Comparison of ENCODE assay signal across 8 mouse cellular contexts in genomic region chr4:134930684-134931481, GRCm38 (mm10). TPM values are rescaled to one million over a fixed set of nuclear protein-coding genes. Genes with fewer than 3 reads are reported as not detected.
DNase-seq lines count a peak whose midpoint lies in the region; ATAC-seq and TF ChIP-seq lines count a peak whose summit lies in the region.

Gene Syf2, plus strand, starts transcription at chr4:134930898.

- H3K9ac ChIP-seq in MEL (ENCODE audit: control insufficient read depth, low read depth, low read length, poor library complexity, severe bottlenecking), result peak within 1 kb of the TSS; percentile 93
- H3K9ac ChIP-seq in lung, embryonic 16.5 days (ENCODE audit: low read length), result peak within 1 kb of the TSS; percentile 85

- peaks cover 26 to 28% of the 10 kb centered on the region in 2 experiments for H3K36me3 ChIP-seq in MEL (ENCODE audit: control insufficient read depth in 1 of 2, insufficient read depth in 2 of 2, low read length in 2 of 2)
- H3K36me3 ChIP-seq in lung, embryonic 16.5 days (ENCODE audit: control insufficient read depth, insufficient read depth, low read length), result peaks cover 41% of the 10 kb centered on the region

- H3K4me1 ChIP-seq in MEL (ENCODE audit: control insufficient read depth in 1 of 2, insufficient read depth in 2 of 2, low read length in 2 of 2), result peaks cover 3 to 6% of the 10 kb centered on the region in 2 experiments; a peak in 3 of 4 replicates
- H3K4me1 ChIP-seq in cerebellum, adult 2 months (ENCODE audit: control insufficient read depth, insufficient read depth, low read length), result no peaks in the 10 kb centered on the region; the same call in 1 of the 2 replicates
- peaks cover 12% of the 10 kb centered on the region for H3K4me1 ChIP-seq in lung, embryonic 16.5 days (replicated peaks; ENCODE audit: control insufficient read depth, insufficient read depth, low read length)

- peaks cover 17% of the 10 kb centered on the region for H3K79me2 ChIP-seq in MEL (ENCODE audit: control insufficient read depth, insufficient read depth, low read length, poor library complexity)

- peak; percentile 99 for DNase-seq in MEL (ENCODE audit: low read depth, low spot score)
- DNase-seq in cerebellum, adult 2 months, result peak; percentile 95 to 96
- DNase-seq in forelimb bud, embryonic 11.5 days (ENCODE audit: low read depth, low spot score), result peak; percentile 96
- DNase-seq in layer of hippocampus, adult 9-10 months (ENCODE audit: low spot score), result peak; percentile 85
- DNase-seq in ovary, postnatal 10 days (ENCODE audit: low spot score), result peak; percentile 86
- DNase-seq in thymus, postnatal 10 days (ENCODE audit: low spot score in 2 of 2), result peak; percentile 87 to 90

- WGBS in cerebellum, adult 2 months, result 1% methylated on average over 68 of the region's 68 CpGs
- WGBS in lung, embryonic 16.5 days, result under 1% methylated on average over 68 of the region's 68 CpGs

- H3K4me3 ChIP-seq in MEL (ENCODE audit: control insufficient read depth in 1 of 2, insufficient read depth in 1 of 2, low read depth in 2 of 2, low read length in 2 of 2), result peak within 1 kb of the TSS; percentile 71 to 77
- peak within 1 kb of the TSS; percentile 91 for H3K4me3 ChIP-seq in cerebellum, adult 2 months (replicated peaks; ENCODE audit: insufficient read depth, low read depth, low read length)
- peak within 1 kb of the TSS; percentile 89 for H3K4me3 ChIP-seq in lung, embryonic 16.5 days (ENCODE audit: low read length)

- peak in 1 of 2 experiments; percentile 48; a peak in 2 of 4 replicates for TF ChIP-seq EP300 in MEL (IDR thresholded peaks at IDR 0.05; ENCODE audit: low read depth in 1 of 2, low read length in 2 of 2)

- peak within 1 kb of the TSS; percentile 89 for H3K4me2 ChIP-seq in lung, embryonic 16.5 days (ENCODE audit: low read depth, low read length)

- TF ChIP-seq RAD21 in MEL (IDR thresholded peaks at IDR 0.05; ENCODE audit: low read depth, low read length), result no peak

- no peak for TF ChIP-seq CTCF in MEL (IDR thresholded peaks at IDR 0.05 in 2 of 3, conservative IDR thresholded peaks at IDR 0.05 in 1 of 3; ENCODE audit: control insufficient read depth in 1 of 3, insufficient read depth in 1 of 3, low read depth in 2 of 3, low read length in 3 of 3, poor library complexity in 1 of 3, severe bottlenecking in 1 of 3)
- no peak for TF ChIP-seq CTCF in cerebellum, adult 2 months (IDR thresholded peaks at IDR 0.05; ENCODE audit: borderline replicate concordance, insufficient read depth, low read depth, low read length)

- no peaks in the 10 kb centered on the region for H3K9me3 ChIP-seq in MEL (replicated peaks; ENCODE audit: insufficient read depth, low read length)
- no peaks in the 10 kb centered on the region for H3K9me3 ChIP-seq in lung, embryonic 16.5 days (ENCODE audit: control insufficient read depth, low read length)

- peak; percentile 65 to 88; a peak in 3 of 4 replicates for TF ChIP-seq POLR2A in MEL (IDR thresholded peaks at IDR 0.05; ENCODE audit: control insufficient read depth in 1 of 2, insufficient read depth in 1 of 2, low read depth in 1 of 2, low read length in 2 of 2, poor library complexity in 1 of 2)
- peak; percentile 73; the same call in 1 of the 2 replicates for TF ChIP-seq POLR2A in cerebellum, adult 2 months (IDR thresholded peaks at IDR 0.05; ENCODE audit: borderline replicate concordance, insufficient read depth, low read length)

- no peaks in the 10 kb centered on the region for H3K27me3 ChIP-seq in MEL (ENCODE audit: control insufficient read depth in 1 of 2, insufficient read depth in 2 of 2, low read length in 2 of 2)
- H3K27me3 ChIP-seq in cerebellum, adult 2 months (ENCODE audit: control insufficient read depth, insufficient read depth, low read length), result no peaks in the 10 kb centered on the region
- H3K27me3 ChIP-seq in lung, embryonic 16.5 days (ENCODE audit: control insufficient read depth, insufficient read depth, low read depth, low read length), result no peaks in the 10 kb centered on the region

- peak within 1 kb of the TSS; percentile 94 for H3K27ac ChIP-seq in MEL (ENCODE audit: control insufficient read depth, low read depth, low read length)
- peak within 1 kb of the TSS; percentile 83 for H3K27ac ChIP-seq in cerebellum, adult 2 months (ENCODE audit: insufficient read depth, low read length)
- H3K27ac ChIP-seq in lung, embryonic 16.5 days (ENCODE audit: low read length), result peak within 1 kb of the TSS; percentile 75

- peak; percentile 80 to 87 for ATAC-seq in hematopoietic stem cell, adult 5-6 weeks (replicated peaks in 1 of 2; ENCODE audit: insufficient read depth in 1 of 2, low FRiP score in 2 of 2, low TSS enrichment in 1 of 2, low read depth in 1 of 2, poor library complexity in 2 of 2, severe bottlenecking in 2 of 2)
- ATAC-seq in lung, embryonic 16.5 days (ENCODE audit: low read depth), result peak; percentile 95

TF ChIP-seq in MEL, 35 proteins besides CTCF, POLR2A, EP300 and RAD21:
- peak; percentile 66; the same call in 1 of the 2 replicates for TF ChIP-seq TCF12 (IDR thresholded peaks at IDR 0.05; ENCODE audit: low read depth, low read length)
- TF ChIP-seq GATA1 (IDR thresholded peaks at IDR 0.05; ENCODE audit: low read depth, low read length), result no peak
- TF ChIP-seq E2F4 (IDR thresholded peaks at IDR 0.05; ENCODE audit: borderline replicate concordance, low read depth, low read length), result no peak
- TF ChIP-seq UBTF (IDR thresholded peaks at IDR 0.05; ENCODE audit: borderline replicate concordance, insufficient read depth, low read depth, low read length), result 0 out of 2 replicates have a peak, but pooled peaks have one; percentile 56
- TF ChIP-seq MEF2A (IDR thresholded peaks at IDR 0.05; ENCODE audit: extremely low read depth, insufficient replicate concordance, low read depth, low read length, poor library complexity, severe bottlenecking), result no peak
- TF ChIP-seq HCFC1 (IDR thresholded peaks at IDR 0.05; ENCODE audit: low read depth, low read length), result peak; percentile 89
- TF ChIP-seq MYB (IDR thresholded peaks at IDR 0.05; ENCODE audit: low read depth, low read length), result no peak
- TF ChIP-seq BHLHE40 (IDR thresholded peaks at IDR 0.05; ENCODE audit: borderline replicate concordance, low read depth, low read length), result peak; percentile 32; the same call in 1 of the 2 replicates
- peak; percentile 97 for TF ChIP-seq ZMIZ1 (IDR thresholded peaks at IDR 0.05; ENCODE audit: low read depth, low read length)
- peak; percentile 93 for TF ChIP-seq ETS1 (IDR thresholded peaks at IDR 0.05; ENCODE audit: low read depth, low read length)
- TF ChIP-seq MAFK (IDR thresholded peaks at IDR 0.05; ENCODE audit: borderline replicate concordance, low read depth, low read length), result no peak
- no peak for TF ChIP-seq GABPA (IDR thresholded peaks at IDR 0.05; ENCODE audit: low read depth, low read length)
- TF ChIP-seq MYC (IDR thresholded peaks at IDR 0.05; ENCODE audit: low read depth, low read length), result no peak; the same call in 1 of the 2 replicates
- TF ChIP-seq ELF1 (IDR thresholded peaks at IDR 0.05; ENCODE audit: low read depth, low read length), result peak; percentile 98
- peak; percentile 98 for TF ChIP-seq SIN3A (IDR thresholded peaks at IDR 0.05; ENCODE audit: low read length)
- peak; percentile 88 for TF ChIP-seq NELFE (IDR thresholded peaks at IDR 0.05; ENCODE audit: low read depth, low read length)
- TF ChIP-seq ZKSCAN1 (IDR thresholded peaks at IDR 0.05; ENCODE audit: low read depth, low read length), result no peak
- 0 out of 2 replicates have a peak, but pooled peaks have one; percentile 36 for TF ChIP-seq RCOR1 (IDR thresholded peaks at IDR 0.05; ENCODE audit: low read depth, low read length)
- peak; percentile 73; the same call in 1 of the 2 replicates for TF ChIP-seq MAX (IDR thresholded peaks at IDR 0.05; ENCODE audit: low read length)
- TF ChIP-seq CHD1 (IDR thresholded peaks at IDR 0.05; ENCODE audit: low read depth, low read length), result no peak
- peak; percentile 85 for TF ChIP-seq NRF1 (IDR thresholded peaks at IDR 0.05; ENCODE audit: insufficient read depth, low read depth, low read length, poor library complexity, severe bottlenecking)
- no peak for TF ChIP-seq JUND (IDR thresholded peaks at IDR 0.05; ENCODE audit: low read depth, low read length)
- peak; percentile 63; the same call in 1 of the 2 replicates for TF ChIP-seq POLR2AphosphoS5 (IDR thresholded peaks at IDR 0.05; ENCODE audit: borderline replicate concordance, low read depth, low read length)
- peak; percentile 82 for TF ChIP-seq TBP (IDR thresholded peaks at IDR 0.05; ENCODE audit: low read depth, low read length)
- peak; percentile 83 for TF ChIP-seq MXI1 (IDR thresholded peaks at IDR 0.05; ENCODE audit: low read depth, low read length)
- TF ChIP-seq KAT2A (conservative IDR thresholded peaks at IDR 0.05; ENCODE audit: low read depth, low read length), result peak; percentile 51; the same call in 1 of the 2 replicates
- peak; percentile 69; the same call in 1 of the 2 replicates for TF ChIP-seq MAZ (IDR thresholded peaks at IDR 0.05; ENCODE audit: low read depth, low read length)
- no peak for TF ChIP-seq ZNF384 (IDR thresholded peaks at IDR 0.05; ENCODE audit: low read depth, low read length)
- TF ChIP-seq CHD2 (IDR thresholded peaks at IDR 0.05; ENCODE audit: low read length), result no peak
- TF ChIP-seq USF1 (IDR thresholded peaks at IDR 0.05; ENCODE audit: low read depth, low read length), result peak; percentile 48; the same call in 1 of the 2 replicates
- no peak for TF ChIP-seq USF2 (IDR thresholded peaks at IDR 0.05; ENCODE audit: borderline replicate concordance in 1 of 2, insufficient read depth in 1 of 2, low read depth in 1 of 2, low read length in 2 of 2)
- no peak for TF ChIP-seq ZC3H11A (IDR thresholded peaks at IDR 0.05; ENCODE audit: low read depth, low read length)
- peak; percentile 96 for TF ChIP-seq POLR2AphosphoS2 (IDR thresholded peaks at IDR 0.05; ENCODE audit: low read length)
- no peak for TF ChIP-seq SMC3 (IDR thresholded peaks at IDR 0.05; ENCODE audit: low read depth, low read length)
- no peak for TF ChIP-seq TAL1 (IDR thresholded peaks at IDR 0.05; ENCODE audit: low read length)

RNA-seq across cellular contexts. Expression of gene Syf2, which starts in this region (rescaled TPM):
- 94.1 and 103 TPM in 2 replicates for total RNA-seq in MEL (2012; rRNA removed)
- polyA plus RNA-seq in MEL (2012; ENCODE audit: insufficient read depth in 1 of 2, insufficient read length in 2 of 2, low read depth in 1 of 2, low replicate concordance in 2 of 2, missing spikeins in 1 of 2), result 100 to 1,000 TPM in 1 of 2 experiments, 10 to 100 TPM in 1; 94.6 to 165 TPM
- polyA plus RNA-seq in cerebellum, adult 2 months (2012; rRNA removed), result 95.4 and 99.7 TPM in 2 replicates
- 251 and 314 TPM in 2 replicates for total RNA-seq in hematopoietic stem cell, adult 5-6 weeks (2017)
- polyA plus RNA-seq in lung, embryonic 16.5 days (2015; fragmentation: Nextera tagmentation; extraction: Ambion mirVana), result 82.0 and 87.7 TPM in 2 replicates

Comparison
In these comparisons a context has a peak if more than half of its experiments do, and no peak if none do; other contexts are left out.
1. Peak in every context shown above with its lines: DNase-seq, ATAC-seq, H3K4me3 ChIP-seq and H3K27ac ChIP-seq.